Mouse (Mus musculus): ENCODE data around the gene Mark2. TPM values are rescaled to one million over a fixed set of nuclear protein-coding genes. Genes with fewer than 3 reads are reported as not detected.

The Mark2 gene
- total RNA-seq, 2 experiments from 2014 or later: 95.9 to 110 TPM

DNA sequence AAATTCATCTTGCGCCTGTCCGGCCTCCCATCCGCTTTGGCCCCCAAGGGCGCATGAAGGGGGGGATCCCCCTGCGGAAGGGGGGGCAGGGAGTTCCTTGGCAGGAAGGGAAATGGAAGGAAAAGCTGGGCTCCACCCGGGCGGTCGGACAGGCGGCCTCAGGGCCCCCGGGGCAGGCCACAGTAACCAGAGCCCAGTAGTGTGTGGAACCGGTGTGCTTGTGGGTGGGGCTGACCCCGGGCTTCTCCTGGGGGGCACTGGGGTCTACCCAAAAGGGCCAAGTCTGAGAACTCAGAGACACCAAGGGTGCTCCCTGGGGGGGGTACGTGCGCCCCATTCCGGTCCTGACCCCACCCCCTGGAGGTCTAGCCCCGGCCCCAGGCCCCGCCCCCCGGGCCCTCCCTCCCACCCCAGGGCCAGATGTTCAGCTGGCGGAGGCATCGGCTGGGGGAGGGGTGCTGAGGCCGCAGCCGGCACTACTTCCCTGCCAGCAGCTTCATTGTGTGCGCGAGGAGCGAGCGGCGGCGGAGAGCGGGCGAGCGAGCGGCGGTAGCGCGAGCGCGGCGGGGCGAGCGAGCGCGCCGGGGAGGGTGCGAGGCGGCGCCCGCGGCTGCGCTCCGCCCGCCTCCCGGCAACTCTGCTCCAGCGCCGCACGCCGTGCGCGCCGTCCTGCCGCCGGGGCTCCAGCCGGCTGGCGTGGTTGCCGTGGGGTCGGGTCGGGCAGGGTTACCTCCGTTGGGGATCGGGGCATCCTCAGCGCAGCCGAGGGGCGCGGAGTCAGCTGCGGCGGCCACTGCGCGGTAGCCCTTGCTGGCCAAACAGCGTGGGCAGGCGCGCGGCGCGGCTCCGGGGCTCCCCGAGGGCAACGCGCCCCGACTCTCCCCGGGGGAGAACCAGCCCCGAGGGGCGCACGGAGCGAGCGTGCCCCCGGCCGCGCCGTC is 73.6 kb downstream of the Mark2 start:
- peak; percentile 71 to 77 for DNase-seq (ENCODE audit: low spot score in 2 of 2)

DNA sequence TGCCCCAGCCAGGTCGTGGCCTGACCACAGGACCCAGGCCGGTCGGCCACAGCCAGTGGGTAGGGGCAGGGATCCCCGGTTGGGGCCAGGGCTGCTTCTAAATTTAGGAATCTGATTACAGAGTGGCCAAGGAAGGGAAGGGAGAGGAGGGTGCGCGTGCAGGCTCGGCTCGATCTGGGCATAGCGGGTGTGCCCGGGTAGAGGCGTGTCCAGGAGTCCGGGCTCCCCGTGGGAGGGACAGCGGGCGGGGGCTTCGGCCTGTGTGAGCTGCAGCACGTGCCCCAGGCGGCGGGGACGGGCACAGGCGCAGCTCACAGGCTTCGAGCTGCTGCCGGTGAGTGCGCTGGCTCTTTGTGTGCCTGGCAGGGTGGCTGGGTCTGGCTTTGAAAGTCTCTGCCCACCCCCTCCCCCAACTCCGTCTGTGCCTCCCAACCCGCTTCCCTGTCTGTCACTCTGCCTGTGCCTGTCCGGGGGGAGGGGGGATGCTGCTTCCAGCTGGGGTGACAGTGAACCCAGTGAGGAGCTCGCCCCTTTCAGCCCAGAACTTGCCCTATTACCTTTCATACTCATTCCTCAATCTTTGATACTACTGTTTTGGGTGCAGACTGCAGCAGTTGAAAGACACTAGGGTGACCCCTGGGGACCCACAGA is 74.4 kb downstream of the Mark2 start, which contains the start of gene Rcor2:
Rcor2 (plus strand) TSS at position 235 of the 651 bp plus-strand sequence.
- peak; percentile 71 to 82 for DNase-seq (ENCODE audit: low spot score in 2 of 2)

DNA sequence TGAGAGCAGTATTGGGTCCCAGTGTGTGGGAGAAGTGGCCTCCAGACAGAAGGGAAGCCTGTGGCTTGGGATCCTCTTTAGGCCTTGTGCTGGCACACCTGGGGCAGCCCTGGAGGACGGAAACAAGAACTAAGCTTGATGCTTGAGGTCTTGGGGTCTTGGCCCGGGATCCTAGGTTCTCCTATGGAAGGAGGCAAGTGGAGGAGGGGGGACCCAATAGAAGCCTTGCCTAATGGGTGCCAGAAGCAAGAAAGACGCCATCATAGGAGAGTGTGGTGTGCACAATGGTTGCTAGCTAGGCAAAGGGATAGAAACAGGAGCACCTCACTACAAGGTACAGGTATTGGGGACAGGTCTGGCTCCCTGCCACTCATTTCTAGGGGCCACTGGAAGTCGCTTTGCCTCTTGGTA is 75.2 kb downstream of the Mark2 start:
- DNase-seq (ENCODE audit: low spot score in 2 of 2): no peak

DNA sequence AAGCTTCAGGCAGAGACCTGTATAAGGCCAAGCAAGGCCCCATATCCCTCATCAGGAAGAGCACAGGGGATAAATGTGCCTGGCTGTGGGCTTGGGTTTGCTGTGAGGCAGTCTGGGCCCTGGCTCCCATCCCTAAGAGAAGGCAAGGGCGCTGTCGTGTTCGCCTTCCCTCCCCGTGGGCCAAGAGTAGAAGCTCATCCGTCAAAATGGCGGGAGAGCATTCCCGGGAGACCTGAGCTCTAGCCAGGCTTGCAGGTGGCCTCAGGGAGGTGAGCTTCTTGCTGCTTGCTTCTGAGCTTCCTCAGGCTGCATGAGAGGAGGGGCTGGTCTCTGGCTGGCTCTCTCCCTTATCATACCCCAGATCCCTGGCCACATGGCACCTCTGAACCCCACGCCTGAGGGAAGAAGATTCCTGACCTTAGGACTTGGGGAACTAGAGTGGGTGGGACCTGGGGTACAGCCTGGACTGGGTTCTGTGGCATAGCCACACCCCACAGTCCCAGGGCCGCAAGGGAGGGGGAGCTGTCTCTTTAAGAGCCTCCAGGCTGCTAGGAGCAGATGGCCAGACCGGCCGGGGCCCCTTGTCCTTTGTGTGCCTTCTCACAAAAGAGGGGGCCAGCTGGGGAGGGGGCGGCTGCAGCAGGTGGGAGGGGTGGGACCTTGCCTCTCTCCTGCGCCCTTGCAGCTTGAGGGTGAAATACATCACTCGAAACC is 76.0 kb downstream of the Mark2 start:
- no peak for DNase-seq (ENCODE audit: low spot score in 2 of 2)

DNA sequence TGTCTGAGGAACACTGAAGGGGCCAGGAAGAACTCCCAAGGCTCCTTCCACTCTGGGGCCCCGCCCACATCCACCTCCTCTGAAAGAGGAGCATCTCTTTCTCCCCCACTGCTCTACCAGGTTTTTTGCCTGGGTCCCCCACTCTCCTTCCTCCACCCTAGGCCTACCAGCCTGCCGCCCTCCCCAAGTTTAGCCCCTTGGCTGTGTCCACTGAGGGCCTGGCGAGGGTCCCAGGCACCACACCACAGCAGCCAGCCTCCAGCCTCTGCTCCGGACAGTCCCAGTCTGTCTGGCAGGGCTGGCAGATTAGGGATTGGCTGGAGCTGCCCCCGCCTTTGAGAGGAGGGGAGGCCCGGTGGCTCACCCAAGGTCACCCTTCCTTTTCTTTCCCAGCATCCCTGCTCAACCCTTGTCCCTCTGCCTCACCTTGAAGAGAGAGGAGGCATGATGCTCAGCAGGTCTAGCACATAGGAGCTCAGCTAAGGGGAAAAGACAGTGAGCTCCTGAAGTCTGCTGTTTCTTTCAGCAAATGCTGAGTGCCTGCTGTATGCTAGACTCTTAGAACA is 76.8 kb downstream of the Mark2 start:
- DNase-seq (ENCODE audit: low spot score in 2 of 2): peak in 1 of 2 experiments; percentile 44

DNA sequence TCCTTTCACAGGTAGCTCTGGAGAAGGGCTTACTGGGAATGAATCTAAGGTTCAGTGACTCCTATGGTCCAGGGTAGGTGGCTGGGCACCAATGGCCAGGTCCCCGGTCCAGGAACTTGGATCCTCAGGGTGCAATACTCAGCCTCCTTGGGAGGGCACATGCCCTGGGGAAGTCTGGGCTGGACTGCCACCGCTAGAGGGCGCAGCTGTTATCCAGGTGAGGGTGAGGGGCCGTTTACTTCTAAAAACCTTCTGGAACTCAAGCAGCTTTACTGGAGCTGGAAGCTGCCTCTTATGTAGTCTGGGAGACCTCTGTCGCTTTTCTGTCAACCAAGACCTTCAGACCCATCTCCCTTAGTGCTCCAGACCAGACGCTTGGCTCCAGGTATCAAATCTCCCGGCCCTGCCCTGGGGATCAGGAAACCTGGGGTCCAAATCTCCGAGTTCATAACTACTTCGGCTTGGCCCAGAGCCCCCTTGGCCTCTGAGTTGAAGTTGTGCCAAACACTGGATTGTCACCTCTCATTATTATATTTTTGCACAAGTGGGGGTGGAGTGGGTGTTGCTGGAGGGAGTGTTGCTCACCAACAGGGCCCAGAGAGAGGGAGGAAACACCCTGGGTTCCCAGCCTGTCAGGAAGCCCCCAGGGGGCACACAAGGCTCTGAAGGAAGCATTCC is 77.4 kb downstream of the Mark2 start:
- peak; percentile 58 for DNase-seq (ENCODE audit: low spot score in 2 of 2)

DNA sequence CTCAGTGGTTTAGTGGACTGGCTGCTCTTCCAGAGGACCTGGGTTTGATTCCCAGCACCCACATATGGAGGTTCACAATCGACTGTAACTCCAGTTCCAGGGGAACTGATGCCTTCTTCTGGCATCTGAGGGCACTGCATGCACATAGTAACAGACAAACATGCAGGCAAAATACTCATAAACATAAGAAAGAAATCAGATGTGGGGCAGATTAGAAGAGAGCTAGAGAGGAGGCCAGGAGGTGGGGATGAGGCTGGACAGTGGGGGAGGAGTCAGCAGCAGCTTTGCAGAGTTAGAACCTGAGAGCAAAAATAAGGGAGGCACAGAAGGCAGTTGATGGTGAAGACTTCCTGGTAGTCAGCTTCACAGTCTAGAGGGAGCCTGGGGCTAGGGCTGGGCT is 79.1 kb downstream of the Mark2 start:
- no peak for DNase-seq (ENCODE audit: low spot score in 2 of 2)

DNA sequence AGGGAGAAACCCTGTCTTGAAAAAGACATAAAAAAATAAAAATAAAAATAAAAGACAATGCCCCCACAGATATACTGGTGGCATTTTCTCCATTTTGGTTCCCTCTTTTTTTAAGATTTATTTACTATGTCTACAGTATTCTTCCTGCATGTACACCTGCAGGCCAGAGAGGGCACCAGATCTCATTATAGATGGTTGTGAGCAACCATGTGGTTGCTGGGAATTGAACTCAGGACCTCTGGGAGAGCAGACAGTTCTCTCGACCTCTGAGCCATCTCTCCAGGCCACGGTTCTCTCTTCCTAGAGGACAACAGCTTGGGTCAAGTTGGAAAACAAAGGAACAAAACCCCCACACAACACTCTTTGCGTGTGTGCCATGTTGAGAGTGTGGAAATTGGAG is 79.7 kb downstream of the Mark2 start:
- no peak for DNase-seq (ENCODE audit: low spot score in 2 of 2)

DNA sequence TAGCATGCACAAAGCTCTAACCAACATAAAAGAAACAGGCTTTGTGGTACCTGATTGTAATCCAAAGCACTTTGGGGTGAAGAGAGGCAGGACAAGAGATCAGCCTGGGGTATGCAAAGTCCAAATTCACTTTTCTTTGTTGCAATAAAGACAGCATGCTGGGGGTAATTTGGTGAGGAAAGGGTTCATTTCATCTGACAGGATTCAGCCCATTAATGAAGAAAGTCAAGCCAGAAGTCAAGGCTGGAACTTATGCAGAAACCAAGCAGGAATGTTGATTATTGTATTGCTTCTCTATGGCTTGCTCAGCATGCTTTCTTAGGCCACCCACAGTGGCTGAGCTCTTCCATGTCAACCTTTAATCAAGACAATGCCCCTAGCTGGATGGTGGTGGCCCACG is 80.2 kb downstream of the Mark2 start:
- DNase-seq (ENCODE audit: low spot score in 2 of 2): no peak

DNA sequence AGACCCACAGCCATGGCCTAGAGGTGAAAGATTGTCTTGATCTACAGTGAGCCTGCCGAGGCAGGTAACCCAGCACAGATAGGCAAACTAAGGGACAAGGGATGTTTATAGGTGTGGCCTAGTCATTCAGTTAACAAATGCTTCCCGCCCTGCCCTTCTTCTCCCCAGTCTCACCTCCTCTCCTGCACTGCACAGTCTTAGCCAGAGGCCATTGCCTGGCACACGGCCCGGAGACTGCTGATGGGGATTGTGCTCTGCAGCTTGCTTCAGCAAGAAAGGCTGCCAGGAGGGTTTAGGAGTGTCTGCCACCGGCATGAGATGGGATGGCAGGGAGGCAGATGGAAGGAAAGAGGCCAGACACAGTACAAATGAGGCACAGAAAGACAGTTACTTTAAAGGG is 83.8 kb downstream of the Mark2 start:
- DNase-seq (ENCODE audit: low spot score in 2 of 2): no peak

DNA sequence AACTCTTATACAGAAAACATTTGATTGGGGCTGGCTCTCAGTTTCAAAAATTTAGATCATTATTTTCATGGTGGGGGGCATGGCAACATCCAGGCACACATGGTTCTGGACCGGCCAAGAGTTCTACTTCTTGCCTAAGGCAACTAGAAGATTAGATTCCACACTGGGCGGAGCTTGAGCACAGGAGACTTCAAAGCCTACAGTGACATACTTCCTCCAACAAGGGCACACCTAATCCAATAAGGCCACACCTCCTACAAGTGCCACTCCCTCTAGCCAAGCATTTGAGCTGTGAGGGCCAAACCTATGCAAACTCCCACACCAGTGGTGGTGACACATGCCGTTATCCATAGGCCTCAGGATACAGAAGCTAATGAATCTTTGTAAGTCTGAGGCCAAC is 95.6 kb downstream of the Mark2 start:
- DNase-seq (ENCODE audit: low spot score in 2 of 2): no peak

DNA sequence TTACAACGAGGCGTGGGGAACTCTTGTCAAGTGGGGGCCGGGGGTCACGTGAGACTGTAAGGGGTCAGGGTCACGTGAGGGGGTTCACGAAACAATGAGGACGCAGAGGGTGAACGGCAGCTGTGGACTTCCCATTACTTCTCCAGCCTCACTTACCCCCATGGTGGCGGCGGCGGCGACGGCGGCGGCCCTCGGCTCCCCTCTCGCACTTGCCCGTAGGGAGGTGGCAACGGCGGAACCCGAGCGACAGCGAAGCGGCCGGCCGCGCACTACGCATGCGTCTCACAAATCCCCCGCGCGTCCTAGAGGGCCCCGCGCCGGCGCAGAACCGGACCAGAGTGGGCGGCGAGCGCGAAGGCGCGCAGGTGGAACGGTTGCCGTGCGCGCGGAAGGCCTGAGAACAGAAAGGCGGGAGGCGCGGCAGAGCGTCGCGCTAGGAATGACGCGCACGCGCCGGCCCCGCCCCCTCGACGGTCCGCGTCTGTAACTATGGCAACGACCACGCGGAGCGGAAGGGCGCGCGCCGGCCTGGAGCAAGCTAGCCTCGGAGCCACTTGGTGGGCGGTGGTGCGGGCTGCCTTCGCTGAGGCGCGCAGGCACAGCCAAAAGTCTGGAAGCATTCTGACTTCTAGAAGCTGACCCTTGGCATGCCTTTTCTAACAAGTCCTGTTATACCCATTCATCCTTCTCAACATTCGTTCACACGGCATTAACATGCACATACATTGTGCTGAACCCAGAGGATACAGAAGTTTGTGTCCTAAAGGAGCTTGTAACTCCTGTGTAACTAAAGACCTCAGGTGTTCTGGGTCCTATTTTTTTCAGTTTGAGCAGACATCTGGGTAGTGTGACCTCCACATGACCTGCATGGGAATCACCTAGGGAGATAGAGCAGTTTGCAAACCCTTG is 100.6 kb downstream of the Mark2 start, which contains the start of gene Naa40:
Naa40 (minus strand) TSS at position 402 of the 909 bp plus-strand sequence.
- DNase-seq (ENCODE audit: low spot score in 2 of 2): peak; percentile 88 to 92

DNA sequence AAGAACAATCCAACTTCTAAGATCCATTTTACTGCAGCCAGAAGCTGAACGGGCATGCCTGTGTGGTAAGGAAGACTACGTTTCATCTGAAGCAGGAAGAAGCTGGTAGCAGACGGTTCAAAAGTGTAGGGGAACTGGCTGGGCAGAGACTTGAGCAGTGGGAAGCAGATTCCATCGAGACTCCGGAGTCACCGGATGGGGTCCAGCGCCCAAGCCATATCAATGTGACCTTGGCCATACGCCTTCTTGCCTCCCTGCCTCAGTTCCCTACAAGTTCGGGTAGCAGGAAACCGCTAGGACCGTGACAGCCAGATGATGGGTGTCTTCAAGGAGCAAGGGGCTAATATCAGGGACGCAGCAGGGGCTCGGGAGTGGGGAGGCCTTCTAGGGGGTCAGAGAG is 101.4 kb downstream of the Mark2 start:
- no peak for DNase-seq (ENCODE audit: low spot score in 2 of 2)

DNA sequence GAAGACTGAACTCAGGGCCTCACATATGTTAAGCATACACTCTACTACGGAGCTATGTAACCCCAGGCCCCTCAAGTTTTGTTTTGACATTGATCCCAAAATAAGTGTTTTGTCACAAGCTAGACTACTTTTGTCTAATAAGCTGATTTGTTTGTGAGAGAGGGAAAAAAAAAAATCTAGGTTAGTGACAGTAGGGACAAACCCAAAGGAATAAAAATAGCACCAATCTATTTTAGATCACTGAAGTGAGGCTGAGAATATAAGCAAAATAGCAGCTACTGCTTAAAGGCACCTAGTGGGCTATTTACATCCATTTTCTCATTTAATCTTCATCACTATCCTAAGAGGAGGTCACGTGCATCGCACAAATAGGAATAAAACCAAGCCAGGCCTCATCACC is 102.1 kb downstream of the Mark2 start:
- DNase-seq (ENCODE audit: low spot score in 2 of 2): no peak

DNA sequence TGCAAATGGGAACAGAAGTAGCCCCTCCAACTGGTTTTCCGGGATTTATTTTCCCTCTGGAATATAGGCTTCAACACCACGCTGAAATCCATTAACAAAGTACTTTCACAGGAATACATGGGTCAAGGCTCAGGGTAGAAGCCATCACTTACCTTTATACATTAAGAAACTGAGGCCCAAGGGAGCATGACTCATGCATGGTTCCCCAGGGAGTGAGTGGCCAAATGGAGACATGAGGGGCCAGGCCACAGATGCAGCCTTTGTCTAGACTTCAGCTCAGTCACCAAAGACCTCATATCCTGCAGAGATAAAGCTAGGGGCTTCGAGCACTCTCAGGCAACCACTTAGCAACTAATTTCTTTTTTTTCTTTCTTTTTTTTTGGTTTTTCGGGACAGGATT is 104.9 kb downstream of the Mark2 start:
- DNase-seq (ENCODE audit: low spot score in 2 of 2): no peak

DNA sequence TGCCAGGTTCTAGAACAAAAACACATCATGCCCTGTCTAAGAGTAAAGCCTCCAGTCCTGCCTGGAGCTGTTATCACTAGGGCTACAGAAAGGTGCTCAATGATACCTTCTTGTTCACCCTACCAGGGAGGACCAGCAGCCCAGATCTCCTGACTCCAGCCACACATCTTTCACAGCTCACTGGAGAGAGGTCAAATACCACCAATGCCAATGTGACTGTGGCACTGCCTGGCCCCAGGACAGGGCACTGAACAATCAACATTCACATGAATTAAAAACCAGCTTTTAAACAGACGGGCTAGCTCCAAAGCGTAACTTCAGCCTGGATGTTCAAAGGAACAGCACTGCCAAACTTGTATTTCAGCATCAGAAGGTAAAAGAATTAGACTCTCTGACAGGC is 105.6 kb downstream of the Mark2 start:
- no peak for DNase-seq (ENCODE audit: low spot score in 2 of 2)

DNA sequence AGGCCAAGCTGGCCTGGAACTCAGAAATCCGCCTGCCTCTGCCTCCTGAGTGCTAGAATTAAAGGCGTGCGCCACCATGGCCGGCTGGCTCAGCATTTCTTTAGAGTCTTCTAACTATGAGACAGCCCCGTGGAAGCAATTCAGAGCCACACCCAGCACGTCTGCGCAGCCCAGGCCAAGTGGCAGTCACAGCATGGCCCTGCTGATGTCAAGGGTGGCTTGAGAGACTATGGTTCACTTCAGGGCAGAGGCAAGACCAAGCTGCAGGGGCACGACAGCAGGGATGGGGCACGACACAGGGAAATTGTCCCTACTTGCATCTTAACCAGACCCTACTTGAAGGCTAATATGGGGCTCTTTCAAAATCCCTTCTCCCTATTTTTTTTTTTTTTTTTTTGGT is 106.2 kb downstream of the Mark2 start:
- DNase-seq (ENCODE audit: low spot score in 2 of 2): no peak

DNA sequence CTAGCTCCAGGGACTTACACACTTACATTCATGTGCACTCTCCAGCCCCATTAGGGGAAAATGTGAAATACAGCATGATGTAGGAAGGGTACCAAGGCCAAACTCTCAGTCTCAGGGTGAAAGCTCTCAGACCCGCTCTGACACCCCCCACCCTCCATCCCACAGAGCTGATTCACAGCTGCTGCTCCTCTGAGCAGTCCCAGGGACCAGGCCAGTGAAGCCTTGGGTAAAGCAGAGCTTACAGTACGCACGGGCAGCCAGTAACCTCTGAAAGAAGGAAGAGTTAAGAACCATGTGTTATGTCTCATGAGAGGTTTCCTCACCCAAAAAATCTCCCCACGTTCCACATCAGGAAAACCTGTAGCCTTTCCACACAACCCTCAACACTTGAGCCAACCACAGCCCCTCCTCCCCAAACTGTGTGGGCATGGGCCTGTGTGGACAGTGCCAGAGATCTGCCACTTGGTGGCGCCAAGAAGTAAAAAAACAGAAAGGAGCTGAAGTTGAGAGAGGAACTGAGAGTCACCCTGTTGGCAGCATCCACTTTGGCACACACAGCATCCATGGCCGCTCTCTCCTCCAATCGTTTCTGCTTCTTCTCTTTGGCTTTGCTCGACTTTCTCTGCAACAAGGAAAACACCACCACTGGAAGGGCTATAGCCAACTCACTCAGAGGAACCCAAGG is 107.0 kb downstream of the Mark2 start:
- peak; percentile 81 to 91 for DNase-seq (ENCODE audit: low spot score in 2 of 2)

DNA sequence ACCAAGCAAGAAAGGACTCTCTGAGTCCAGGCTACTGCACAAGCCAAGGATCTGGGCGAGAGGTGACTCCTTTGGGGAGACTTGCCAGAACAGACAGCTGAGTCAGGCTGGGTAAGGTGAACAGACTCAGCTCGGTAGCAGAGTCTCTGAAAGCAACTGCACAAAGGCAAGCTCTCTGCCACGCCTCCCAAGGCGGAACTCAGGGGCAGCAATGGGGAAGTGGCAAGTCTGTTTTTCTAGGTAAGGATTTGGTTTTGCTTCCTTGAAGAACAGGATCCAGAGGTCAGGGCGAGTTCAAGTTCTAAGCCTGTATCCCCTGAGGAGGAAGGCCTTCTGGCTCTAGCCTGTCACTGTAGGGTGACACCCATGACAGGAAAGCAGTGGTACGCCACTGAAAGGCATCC is 115.1 kb downstream of the Mark2 start:
- DNase-seq (ENCODE audit: low spot score in 2 of 2): no peak
